Mouse (Mus musculus) embryonic facial prominence, embryonic 11.5 days (tissue): ENCODE results near the gene Kif4. TPM values are rescaled to one million over a fixed set of nuclear protein-coding genes. Genes with fewer than 3 reads are reported as not detected.

ENCODE experiments used
- ATAC-seq: fragments of 200-750 bp; cut with Nextera tagmentation; replicated peaks from 2 replicates; pipeline ENCODE4 v1.8.0; 2017; ENCODE audit warnings: low read depth; ENCODE audit not compliant: insufficient number of reproducible peaks, low FRiP score, low TSS enrichment
- DNase-seq: peaks from one replicate; pipeline ENCODE4 v3.0.0-alpha.2; 2015; ENCODE audit warnings: low spot score
- H3K27ac ChIP-seq: fragments of 300-500 bp; sonication (generic); replicated peaks from 2 replicates; pipeline ENCODE4 v1.5.1; 2014; ENCODE audit warnings: mild to moderate bottlenecking, low read depth, low read length, control low read depth
- H3K27me3 ChIP-seq: fragments of 300-500 bp; sonication (generic); 2 replicates; pipeline ENCODE4 v1.6.1; 2014; ENCODE audit warnings: mild to moderate bottlenecking, low read length, moderate library complexity, mixed read lengths; ENCODE audit not compliant: control insufficient read depth, insufficient read depth
- H3K36me3 ChIP-seq: fragments of 300-500 bp; sonication (generic); replicated peaks from 2 replicates; pipeline ENCODE4 v1.6.1; 2014; ENCODE audit warnings: low read depth, mild to moderate bottlenecking, low read length, moderate library complexity, mixed read lengths; ENCODE audit not compliant: control insufficient read depth, insufficient read depth
- H3K4me1 ChIP-seq: fragments of 300-500 bp; sonication (generic); 2 replicates; pipeline ENCODE4 v1.6.1; 2014; ENCODE audit warnings: low read length, mixed read lengths; ENCODE audit not compliant: control insufficient read depth, insufficient read depth
- H3K4me2 ChIP-seq: fragments of 300-500 bp; sonication (generic); 2 replicates; pipeline ENCODE4 v1.6.1; 2014; ENCODE audit warnings: low read depth, mild to moderate bottlenecking, control low read depth, low read length, moderate library complexity
- H3K4me3 ChIP-seq: fragments of 300-500 bp; sonication (generic); 2 replicates; pipeline ENCODE4 v1.5.1; 2014; ENCODE audit warnings: low read depth, low read length, control low read depth
- H3K9ac ChIP-seq: fragments of 300-500 bp; sonication (generic); replicated peaks from 2 replicates; pipeline ENCODE4 v1.6.1; 2014; ENCODE audit warnings: mild to moderate bottlenecking, control low read depth, low read length
- H3K9me3 ChIP-seq: fragments of 300-500 bp; sonication (generic); replicated peaks from 2 replicates; pipeline ENCODE4 v1.6.1; 2016; ENCODE audit warnings: mild to moderate bottlenecking, low read length, inconsistent platforms, mixed read lengths; ENCODE audit not compliant: control insufficient read depth
- WGBS: fragments of 180-500 bp; shearing (Covaris S2); extraction: QIAGEN DNeasy Blood & Tissue Kit; methylation state at CpG from one replicate; pipeline ENCODE4 v1.1.7; 2014; 5-methylcytosine and 5-hydroxymethylcytosine counted together
- polyA plus RNA-seq: library from polyadenylated mRNA; unstranded; fragments of >200 nt; fragmentation: Nextera tagmentation; extraction: Ambion mirVana; gene quantifications from 2 replicates; pipeline ENCODE4 v1.2.1, GENCODE M21; 2014

Kif4 gene
- 52.0 and 61.4 TPM in 2 replicates for polyA plus RNA-seq

DNA sequence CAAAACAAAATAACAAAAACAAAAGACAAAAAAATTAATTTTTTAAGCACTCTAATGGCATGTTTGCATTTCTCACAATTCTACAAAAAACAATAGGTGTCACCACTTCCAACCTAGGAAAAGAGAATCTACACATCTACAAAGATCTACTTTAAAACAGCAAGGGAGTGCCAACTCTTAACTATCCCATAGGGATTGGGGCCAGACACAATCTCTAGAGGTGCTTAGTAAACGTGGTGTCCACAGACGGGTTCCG is at the start of gene Kif4:
Gene Kif4, plus strand, starts transcription at position 192 of the 256 bp plus-strand sequence.
- Histone ChIP-seq H3K4me1 (no peaks in the 10 kb centered on the region), H3K27ac (peak within 1 kb of the TSS; percentile 72), H3K27me3 (no peaks in the 10 kb centered on the region), H3K9ac (peak within 1 kb of the TSS; percentile 74), H3K9me3 (no peaks in the 10 kb centered on the region), H3K36me3 (no peaks in the 10 kb centered on the region), H3K4me3 (peak within 1 kb of the TSS; percentile 64), H3K4me2 (peak within 1 kb of the TSS; percentile 48)
- DNase-seq (no peak), ATAC-seq (no peak)
- 11% methylated on average over 3 of the region's 3 CpGs for WGBS

DNA sequence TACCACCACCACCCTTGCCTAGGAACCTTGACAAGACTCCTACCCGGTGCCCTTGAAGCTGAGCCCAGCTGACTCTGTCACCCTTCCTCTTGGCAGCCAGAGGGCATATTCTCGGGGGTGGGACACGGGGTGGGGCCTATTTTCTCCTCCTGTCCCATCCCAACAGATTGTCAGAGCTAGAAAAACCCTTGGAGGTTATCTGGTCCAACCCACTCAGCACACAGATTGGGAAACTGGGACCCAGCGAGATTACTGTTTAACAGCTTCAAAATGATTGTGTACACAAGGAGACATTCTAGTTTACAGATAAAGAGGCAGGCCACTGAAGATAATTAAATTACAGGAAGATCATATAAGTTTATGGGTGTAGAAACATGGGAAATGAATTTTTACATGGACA is 30.7 kb upstream of the Kif4 start, which contains the start of gene P2ry4:
Gene P2ry4, minus strand, starts transcription at position 79 of the 400 bp plus-strand sequence.
- Histone ChIP-seq H3K4me2 (no peak within 1 kb of the TSS), H3K4me3 (no peak within 1 kb of the TSS), H3K9me3 (no peaks in the 10 kb centered on the region), H3K27me3 (0 out of 2 replicates have a peak, but pooled peaks cover 3% of the 10 kb centered on the region), H3K9ac (no peak within 1 kb of the TSS), H3K4me1 (no peaks in the 10 kb centered on the region), H3K27ac (no peak within 1 kb of the TSS), H3K36me3 (no peaks in the 10 kb centered on the region)
- DNase-seq = no peak
- ATAC-seq = no peak
- WGBS = 75% methylated on average over 4 of the region's 4 CpGs

DNA sequence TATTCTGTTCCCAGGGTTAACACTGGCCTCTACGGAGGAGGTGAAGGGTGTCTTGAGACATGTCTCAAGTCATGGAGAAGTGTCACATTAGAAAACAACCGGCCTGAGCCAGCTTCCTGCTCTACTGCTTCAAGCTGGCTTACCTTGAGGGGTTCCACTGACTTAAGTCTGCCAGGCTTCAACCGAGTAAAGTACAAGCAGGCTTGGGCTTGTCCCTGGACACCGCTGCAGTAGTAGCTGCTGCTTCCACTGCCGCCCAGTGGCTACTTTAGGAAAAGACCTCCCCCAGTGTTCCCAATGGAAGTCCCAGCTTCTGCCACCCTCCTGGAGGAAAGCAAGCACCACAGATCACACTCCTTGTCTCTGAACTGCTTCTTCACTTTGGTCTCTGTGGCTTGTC is 28.1 kb upstream of the Kif4 start:
- no peak overlapping the region for H3K27ac ChIP-seq
- H3K4me2 ChIP-seq = no peak overlapping the region
- no peaks in the 10 kb centered on the region for H3K36me3 ChIP-seq
- H3K4me1 ChIP-seq = no peaks in the 10 kb centered on the region
- DNase-seq (peak; percentile 72), ATAC-seq (no peak)
- 21% methylated on average over 5 of the region's 5 CpGs for WGBS
- no peaks in the 10 kb centered on the region for H3K9me3 ChIP-seq
- no peak overlapping the region for H3K9ac ChIP-seq
- H3K27me3 ChIP-seq = 0 out of 2 replicates have a peak, but pooled peaks cover 3% of the 10 kb centered on the region
- H3K4me3 ChIP-seq = no peak overlapping the region

DNA sequence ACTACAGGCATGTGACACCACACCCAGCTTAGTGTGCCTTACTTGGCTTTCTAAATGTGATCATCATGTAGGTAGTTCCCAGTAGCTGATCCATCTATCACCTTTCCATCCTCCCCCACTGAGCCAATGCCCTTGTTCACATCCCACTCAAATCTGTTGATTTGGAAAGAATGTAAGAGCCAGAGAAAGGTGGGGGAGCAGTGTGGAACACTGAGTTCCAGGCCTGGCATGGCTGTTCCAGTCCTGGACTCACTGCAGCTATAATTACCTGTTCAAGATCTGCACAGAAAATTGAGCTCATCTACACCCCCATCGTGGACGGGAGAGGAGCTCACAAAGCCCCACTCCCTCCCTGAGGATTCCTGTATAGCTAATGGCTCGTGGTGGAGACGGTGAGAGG is 25.8 kb upstream of the Kif4 start:
- H3K36me3 ChIP-seq = no peaks in the 10 kb centered on the region
- DNase-seq = no peak
- no peak for ATAC-seq
- 60% methylated on average over 4 of the region's 4 CpGs for WGBS
- no peak overlapping the region for H3K9ac ChIP-seq
- no peaks in the 10 kb centered on the region for H3K4me1 ChIP-seq
- no peak overlapping the region for H3K4me3 ChIP-seq
- no peak overlapping the region for H3K27ac ChIP-seq
- H3K27me3 ChIP-seq = 0 out of 2 replicates have a peak, but pooled peaks cover 3% of the 10 kb centered on the region
- H3K4me2 ChIP-seq = no peak overlapping the region
- no peaks in the 10 kb centered on the region for H3K9me3 ChIP-seq

DNA sequence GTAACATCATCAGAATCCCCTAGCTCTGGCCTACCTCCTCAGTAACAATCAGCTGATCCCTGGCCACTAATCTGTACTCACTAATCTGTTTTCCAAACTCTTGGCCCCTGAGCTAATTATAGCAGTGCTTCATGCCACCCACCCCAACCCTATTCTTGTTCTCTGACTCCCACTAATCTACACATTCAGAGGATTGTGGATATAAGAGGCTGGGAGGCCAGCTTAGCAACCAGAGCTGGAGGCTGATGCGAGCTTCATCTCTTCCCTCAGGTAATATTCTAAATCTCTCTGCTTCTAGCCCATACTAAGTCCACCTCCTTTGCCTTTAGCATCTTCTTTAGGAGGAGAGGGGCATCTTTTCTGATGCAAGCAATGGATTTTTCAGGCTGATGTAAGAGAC is 20.2 kb upstream of the Kif4 start, which contains the start of gene Arr3:
Gene Arr3, plus strand, starts transcription at position 184 of the 400 bp plus-strand sequence.
- no peak for ATAC-seq
- no peak for DNase-seq
- no peaks in the 10 kb centered on the region for H3K36me3 ChIP-seq
- no peak within 1 kb of the TSS for H3K4me3 ChIP-seq
- H3K4me2 ChIP-seq = no peak within 1 kb of the TSS
- H3K9me3 ChIP-seq = no peaks in the 10 kb centered on the region
- no peak within 1 kb of the TSS for H3K27ac ChIP-seq
- H3K4me1 ChIP-seq = no peaks in the 10 kb centered on the region
- no peak within 1 kb of the TSS for H3K9ac ChIP-seq
- no peaks in the 10 kb centered on the region for H3K27me3 ChIP-seq
- WGBS = 75% methylated on average over 1 of the region's 1 CpGs

DNA sequence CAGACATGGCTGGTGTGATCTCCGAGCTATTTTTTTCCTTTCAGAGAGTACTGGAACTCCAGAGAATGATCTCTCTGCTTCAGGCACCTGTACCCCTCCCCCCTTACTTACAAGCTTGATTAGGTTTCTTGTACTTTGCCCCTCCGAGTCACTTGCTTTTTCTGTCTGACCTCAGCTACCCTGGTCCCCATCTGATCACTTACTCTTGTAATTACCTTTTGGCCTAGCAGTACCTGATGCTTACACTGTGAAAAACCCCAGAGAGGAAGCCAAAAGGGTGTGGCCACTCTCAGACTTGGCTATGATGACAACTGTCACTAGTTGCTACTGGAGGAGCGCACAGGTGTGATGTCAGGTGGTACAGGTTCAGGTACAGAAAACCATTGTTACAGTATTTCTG is 7.0 kb upstream of the Kif4 start:
- no peaks in the 10 kb centered on the region for H3K27me3 ChIP-seq
- H3K4me3 ChIP-seq = no peak overlapping the region
- no peaks in the 10 kb centered on the region for H3K9me3 ChIP-seq
- H3K4me1 ChIP-seq = no peaks in the 10 kb centered on the region
- ATAC-seq = no peak; the same call in 1 of the 2 replicates
- WGBS = 54% methylated on average over 3 of the region's 3 CpGs
- H3K4me2 ChIP-seq = no peak overlapping the region
- H3K9ac ChIP-seq = no peak overlapping the region
- no peak overlapping the region for H3K27ac ChIP-seq
- no peak for DNase-seq
- no peaks in the 10 kb centered on the region for H3K36me3 ChIP-seq

DNA sequence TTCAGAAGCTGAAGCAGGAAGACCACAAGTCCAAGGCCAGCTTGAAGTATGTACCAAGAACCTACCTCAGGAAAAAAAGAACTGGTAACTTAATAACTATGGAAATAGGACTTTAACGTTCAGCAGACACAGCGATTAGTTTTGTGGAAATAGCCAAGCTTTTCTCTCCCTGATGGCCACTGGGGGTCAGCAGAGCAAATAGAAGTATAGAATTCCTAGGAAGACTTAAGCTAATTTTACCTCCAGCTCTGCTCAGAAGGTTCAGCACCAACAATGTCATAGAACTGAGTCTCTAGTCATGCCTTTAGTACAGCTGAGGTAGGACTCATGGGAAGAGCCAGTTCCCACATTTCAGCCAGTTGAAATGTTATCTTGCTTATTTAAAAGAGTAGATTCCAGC is 4.2 kb upstream of the Kif4 start:
- DNase-seq (no peak), ATAC-seq (no peak)
- no peaks in the 10 kb centered on the region for H3K36me3 ChIP-seq
- H3K4me3 ChIP-seq = no peak overlapping the region
- no peaks in the 10 kb centered on the region for H3K27me3 ChIP-seq
- H3K9me3 ChIP-seq = no peaks in the 10 kb centered on the region
- H3K4me1 ChIP-seq = no peaks in the 10 kb centered on the region
- H3K27ac ChIP-seq = no peak overlapping the region
- WGBS = 54% methylated on average over 2 of the region's 2 CpGs
- no peak overlapping the region for H3K4me2 ChIP-seq
- no peak overlapping the region for H3K9ac ChIP-seq

DNA sequence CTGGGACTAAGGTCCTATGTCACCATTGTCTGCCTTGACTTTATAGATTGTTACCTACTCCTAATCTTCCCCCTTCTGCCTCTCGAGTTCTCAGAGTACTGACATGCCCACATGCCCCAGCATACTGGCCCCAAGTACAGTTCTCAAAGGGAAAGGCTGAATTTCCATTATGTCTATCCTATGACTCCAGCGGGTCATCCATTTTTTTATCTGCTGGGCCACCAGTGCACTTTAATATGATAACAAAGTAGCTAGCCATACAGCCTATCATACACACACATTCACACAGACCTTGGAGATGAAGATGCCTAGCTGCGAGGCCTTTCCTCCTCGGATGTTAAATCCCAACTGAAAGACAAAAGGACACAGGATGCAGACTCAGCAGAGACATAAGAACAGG is 1.3 kb upstream of the Kif4 start:
- H3K27me3 ChIP-seq = no peaks in the 10 kb centered on the region
- H3K4me1 ChIP-seq = no peaks in the 10 kb centered on the region
- no peaks in the 10 kb centered on the region for H3K9me3 ChIP-seq
- H3K27ac ChIP-seq = no peak overlapping the region
- H3K9ac ChIP-seq = no peak overlapping the region
- H3K4me3 ChIP-seq = no peak overlapping the region
- no peak for ATAC-seq
- DNase-seq = no peak
- no peaks in the 10 kb centered on the region for H3K36me3 ChIP-seq
- H3K4me2 ChIP-seq = no peak overlapping the region
- 92% methylated on average over 4 of the region's 4 CpGs for WGBS
